Mouse (Mus musculus): Measurements from ENCODE around the gene Pdzrn3. TPM values are rescaled to one million over a fixed set of nuclear protein-coding genes. Genes with fewer than 3 reads are reported as not detected.
A peak's percentile ranks its signal among the peaks of the same experiment; 100 is the strongest.

Pdzrn3 gene
- polyA plus RNA-seq, 1 experiment = 11.2 TPM

DNA sequence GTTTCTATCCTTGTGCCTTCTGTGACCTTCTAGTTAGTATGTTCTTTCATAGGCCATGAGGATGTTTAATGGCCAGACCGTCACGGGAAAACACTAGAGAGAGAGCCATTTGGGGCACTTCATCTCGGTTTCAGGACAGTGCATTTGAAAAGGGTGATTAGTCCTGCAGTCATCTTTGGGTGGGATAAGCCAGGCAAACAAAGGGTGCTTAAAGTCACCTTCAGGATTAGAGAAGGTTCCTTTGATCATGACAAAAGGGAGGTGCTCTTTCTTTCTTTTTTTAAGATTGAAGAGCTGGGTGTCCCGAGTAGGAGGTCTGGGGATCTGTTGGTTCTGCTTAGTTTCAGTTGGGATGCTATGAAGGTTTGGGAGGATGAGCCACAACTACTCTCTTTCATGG is 105.4 kb downstream of the Pdzrn3 start:
- Histone ChIP-seq H3K4me3 (ENCODE audit: low read depth, low read length) (no peak overlapping the region), H3K4me1 (ENCODE audit: control insufficient read depth, insufficient read depth, insufficient read length, low read length) (peaks cover 2% of the 10 kb centered on the region; the same call in 1 of the 2 replicates), H3K27ac (ENCODE audit: insufficient read depth, low read depth, low read length) (no peak overlapping the region), H3K36me3 (ENCODE audit: control insufficient read depth, insufficient read depth, low read length) (no peaks in the 10 kb centered on the region), H3K27me3 (ENCODE audit: control insufficient read depth, insufficient read depth, low read length) (0 out of 2 replicates have a peak, but pooled peaks cover 11% of the 10 kb centered on the region)
- TF ChIP-seq POLR2A (IDR thresholded peaks at IDR 0.05; ENCODE audit: low read depth, low read length) (no peak), CTCF (IDR thresholded peaks at IDR 0.05; ENCODE audit: extremely low read depth, insufficient read length, insufficient replicate concordance, low read depth, low read length) (no peak)
- WGBS = 30% methylated on average over 4 of the region's 4 CpGs

DNA sequence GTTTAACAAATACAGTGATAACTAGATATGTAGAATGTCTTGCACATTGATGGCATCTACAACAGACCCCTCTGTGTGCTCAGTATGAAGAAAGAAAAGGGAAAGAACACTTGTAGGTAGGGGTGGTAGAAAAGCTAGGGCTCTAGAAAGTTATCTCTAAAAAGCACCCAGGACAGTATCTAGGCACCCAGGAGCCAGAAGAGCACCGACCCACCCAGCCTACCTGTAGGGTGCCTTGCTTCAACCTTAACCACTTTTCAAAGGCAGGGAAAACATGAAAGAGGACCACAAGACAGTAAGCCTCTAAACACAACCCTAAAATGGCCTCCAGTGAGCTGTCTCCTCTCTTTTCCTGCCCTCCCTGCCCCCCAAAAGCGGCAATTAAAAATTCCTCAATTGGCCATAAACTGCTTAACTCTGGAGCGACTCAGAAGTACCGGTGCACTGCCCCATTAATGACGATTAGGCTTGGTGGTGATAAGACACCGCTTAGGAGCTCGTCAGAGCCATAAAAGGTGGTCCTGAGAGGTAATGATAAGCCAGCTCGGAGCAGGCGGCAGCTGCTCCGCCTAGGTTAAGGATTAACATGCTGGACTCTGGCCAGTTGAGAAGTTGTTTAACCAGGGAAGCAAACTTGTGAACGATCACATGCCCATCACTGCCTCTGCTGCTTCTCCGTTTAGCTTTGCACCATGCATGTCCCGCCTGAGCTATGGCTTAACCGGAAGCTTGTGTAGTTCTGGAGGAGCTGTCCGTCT is 106.1 kb downstream of the Pdzrn3 start:
- H3K36me3 ChIP-seq (ENCODE audit: control insufficient read depth, insufficient read depth, low read length) = no peaks in the 10 kb centered on the region
- no peak for TF ChIP-seq POLR2A (IDR thresholded peaks at IDR 0.05; ENCODE audit: low read depth, low read length)
- TF ChIP-seq CTCF (IDR thresholded peaks at IDR 0.05; ENCODE audit: extremely low read depth, insufficient read length, insufficient replicate concordance, low read depth, low read length) = no peak
- H3K27me3 ChIP-seq (ENCODE audit: control insufficient read depth, insufficient read depth, low read length) = 0 out of 2 replicates have a peak, but pooled peaks cover 11% of the 10 kb centered on the region
- peaks cover 2% of the 10 kb centered on the region; the same call in 1 of the 2 replicates for H3K4me1 ChIP-seq (ENCODE audit: control insufficient read depth, insufficient read depth, insufficient read length, low read length)
- WGBS = 25% methylated on average over 15 of the region's 15 CpGs
- no peak overlapping the region for H3K27ac ChIP-seq (ENCODE audit: insufficient read depth, low read depth, low read length)
- H3K4me3 ChIP-seq (ENCODE audit: low read depth, low read length) = no peak overlapping the region

- H3K4me1 ChIP-seq (ENCODE audit: control insufficient read depth, insufficient read depth, insufficient read length, low read length) = peaks cover 2% of the 10 kb centered on the region; the same call in 1 of the 2 replicates
- WGBS = 62% methylated on average over 7 of the region's 7 CpGs
- TF ChIP-seq POLR2A (IDR thresholded peaks at IDR 0.05; ENCODE audit: low read depth, low read length) (no peak), CTCF (IDR thresholded peaks at IDR 0.05; ENCODE audit: extremely low read depth, insufficient read length, insufficient replicate concordance, low read depth, low read length) (no peak)
- H3K36me3 ChIP-seq (ENCODE audit: control insufficient read depth, insufficient read depth, low read length) = no peaks in the 10 kb centered on the region
- H3K27ac ChIP-seq (ENCODE audit: insufficient read depth, low read depth, low read length) = no peak overlapping the region
- 0 out of 2 replicates have a peak, but pooled peaks cover 11% of the 10 kb centered on the region for H3K27me3 ChIP-seq (ENCODE audit: control insufficient read depth, insufficient read depth, low read length)
- H3K4me3 ChIP-seq (ENCODE audit: low read depth, low read length) = no peak overlapping the region
These were observed 107.4 kb downstream of the Pdzrn3 start for GRCm38 (mm10) chr6:101270095-101270826.

DNA sequence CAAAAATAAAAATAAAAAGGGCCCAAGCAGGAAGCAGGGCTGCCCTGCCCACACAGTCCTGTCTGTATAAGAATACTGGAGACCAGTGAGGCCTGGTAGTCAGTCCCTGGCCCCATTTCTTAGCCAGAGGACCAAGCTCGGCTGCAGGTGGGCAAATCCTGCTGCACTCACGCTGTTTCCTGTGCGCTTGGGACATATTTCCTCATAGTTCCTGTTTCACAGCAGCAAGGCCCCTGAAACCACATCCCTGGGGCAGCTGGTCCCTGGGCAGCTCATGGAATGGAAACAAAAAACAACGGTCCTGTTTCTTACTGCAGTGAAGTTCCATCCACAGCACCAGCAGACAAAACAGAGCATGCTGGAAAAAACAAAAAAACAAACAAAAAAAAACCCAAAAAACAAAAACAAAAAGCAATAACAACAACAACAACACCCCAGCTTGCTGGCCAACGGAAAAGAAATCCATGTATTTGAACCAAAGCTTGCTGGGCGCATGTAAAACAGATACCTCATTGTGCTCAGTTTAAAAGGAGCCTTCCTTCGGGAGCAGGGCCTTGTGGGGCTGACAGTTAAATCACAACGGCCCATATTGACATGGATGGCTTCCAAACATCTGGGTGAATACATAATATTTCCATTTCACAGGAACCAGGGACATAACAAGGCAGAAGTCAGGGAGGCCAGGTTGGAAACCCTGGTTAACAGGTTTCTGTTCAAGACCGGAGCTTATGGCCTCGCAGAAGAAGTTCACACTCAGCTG is 108.2 kb downstream of the Pdzrn3 start:
- Histone ChIP-seq H3K36me3 (ENCODE audit: control insufficient read depth, insufficient read depth, low read length) (no peaks in the 10 kb centered on the region), H3K4me3 (ENCODE audit: low read depth, low read length) (no peak overlapping the region), H3K27ac (ENCODE audit: insufficient read depth, low read depth, low read length) (no peak overlapping the region), H3K4me1 (ENCODE audit: control insufficient read depth, insufficient read depth, insufficient read length, low read length) (peaks cover 2% of the 10 kb centered on the region; the same call in 1 of the 2 replicates), H3K27me3 (ENCODE audit: control insufficient read depth, insufficient read depth, low read length) (0 out of 2 replicates have a peak, but pooled peaks cover 11% of the 10 kb centered on the region)
- TF ChIP-seq CTCF (IDR thresholded peaks at IDR 0.05; ENCODE audit: extremely low read depth, insufficient read length, insufficient replicate concordance, low read depth, low read length) = no peak
- no peak for TF ChIP-seq POLR2A (IDR thresholded peaks at IDR 0.05; ENCODE audit: low read depth, low read length)
- 63% methylated on average over 10 of the region's 10 CpGs for WGBS

GRCm38 (mm10) chr6:101268266-101268665 is 109.4 kb downstream of the Pdzrn3 start:
- H3K4me1 ChIP-seq (ENCODE audit: control insufficient read depth, insufficient read depth, insufficient read length, low read length) = peaks cover 2% of the 10 kb centered on the region; the same call in 1 of the 2 replicates
- H3K27ac ChIP-seq (ENCODE audit: insufficient read depth, low read depth, low read length) = no peak overlapping the region
- H3K4me3 ChIP-seq (ENCODE audit: low read depth, low read length) = no peak overlapping the region
- TF ChIP-seq POLR2A (IDR thresholded peaks at IDR 0.05; ENCODE audit: low read depth, low read length) (no peak), CTCF (IDR thresholded peaks at IDR 0.05; ENCODE audit: extremely low read depth, insufficient read length, insufficient replicate concordance, low read depth, low read length) (no peak)
- no peaks in the 10 kb centered on the region for H3K36me3 ChIP-seq (ENCODE audit: control insufficient read depth, insufficient read depth, low read length)
- H3K27me3 ChIP-seq (ENCODE audit: control insufficient read depth, insufficient read depth, low read length) = 0 out of 2 replicates have a peak, but pooled peaks cover 9% of the 10 kb centered on the region
- WGBS = 78% methylated on average over 1 of the region's 1 CpGs

DNA sequence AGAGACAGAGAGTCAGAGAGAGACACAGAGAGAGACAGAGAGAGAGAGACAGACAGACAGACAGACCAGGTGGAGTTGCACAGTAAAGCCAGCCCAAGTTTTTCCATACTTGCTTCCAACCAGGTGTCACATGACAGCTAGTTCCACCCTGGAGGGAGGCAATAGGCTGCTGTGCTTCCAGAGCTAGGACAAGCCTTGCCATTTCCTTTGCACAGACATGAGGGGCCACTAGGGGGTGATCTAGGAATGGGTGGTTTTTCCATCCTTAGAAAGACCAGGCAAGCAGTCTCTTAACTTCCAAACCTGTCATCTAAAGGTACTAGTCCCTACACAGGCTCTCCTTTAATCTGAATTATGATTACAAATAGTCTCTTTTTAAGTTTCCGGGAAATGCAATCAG is 110.9 kb downstream of the Pdzrn3 start:
- 11% methylated on average over 1 of the region's 1 CpGs for WGBS
- no peak overlapping the region for H3K27ac ChIP-seq (ENCODE audit: insufficient read depth, low read depth, low read length)
- H3K4me1 ChIP-seq (ENCODE audit: control insufficient read depth, insufficient read depth, insufficient read length, low read length) = no peaks in the 10 kb centered on the region; the same call in 1 of the 2 replicates
- no peaks in the 10 kb centered on the region for H3K36me3 ChIP-seq (ENCODE audit: control insufficient read depth, insufficient read depth, low read length)
- H3K27me3 ChIP-seq (ENCODE audit: control insufficient read depth, insufficient read depth, low read length) = 0 out of 2 replicates have a peak, but pooled peaks cover 4% of the 10 kb centered on the region
- no peak overlapping the region for H3K4me3 ChIP-seq (ENCODE audit: low read depth, low read length)
- peak; percentile 37; the same call in 1 of the 2 replicates for TF ChIP-seq CTCF (IDR thresholded peaks at IDR 0.05; ENCODE audit: extremely low read depth, insufficient read length, insufficient replicate concordance, low read depth, low read length)
- TF ChIP-seq POLR2A (IDR thresholded peaks at IDR 0.05; ENCODE audit: low read depth, low read length) = no peak

Measured in small intestine, adult 2 months (tissue).